Mouse (Mus musculus): ENCODE results near the gene Olfr911-ps1. TPM values are rescaled to one million over a fixed set of nuclear protein-coding genes. Genes with fewer than 3 reads are reported as not detected.

Gene Olfr911-ps1
- polyA plus RNA-seq (2015; fragmentation: Nextera tagmentation; extraction: Ambion mirVana) = not detected in 2 replicates

- no peak for ATAC-seq (replicated peaks; ENCODE audit: insufficient number of reproducible peaks, insufficient read depth, low FRiP score, low read depth)
- Histone ChIP-seq H3K4me3 (no peak within 1 kb of the TSS), H3K27ac (no peak within 1 kb of the TSS), H3K4me2 (no peak within 1 kb of the TSS), H3K36me3 (no peaks in the 10 kb centered on the region), H3K4me1 (replicated peaks) (no peaks in the 10 kb centered on the region), H3K9me3 (replicated peaks) (no peaks in the 10 kb centered on the region), H3K9ac (no peak within 1 kb of the TSS), H3K27me3 (no peaks in the 10 kb centered on the region)
- WGBS = 46% methylated on average over 1 of the region's 1 CpGs
These were observed at the start of gene Olfr911-ps1 for GRCm38 (mm10) chr9:38521280-38521679. Olfr911-ps1 (plus strand) TSS chr9:38521580.

- no peaks in the 10 kb centered on the region for H3K36me3 ChIP-seq
- no peaks in the 10 kb centered on the region for H3K27me3 ChIP-seq
- H3K9ac ChIP-seq = no peak within 1 kb of the TSS
- no peak for ATAC-seq (replicated peaks; ENCODE audit: insufficient number of reproducible peaks, insufficient read depth, low FRiP score, low read depth)
- no peak within 1 kb of the TSS for H3K4me3 ChIP-seq
- H3K4me1 ChIP-seq (replicated peaks) = no peaks in the 10 kb centered on the region
- H3K4me2 ChIP-seq = no peak within 1 kb of the TSS
- H3K27ac ChIP-seq = no peak within 1 kb of the TSS
- WGBS = 72% methylated on average over 3 of the region's 3 CpGs
- no peaks in the 10 kb centered on the region for H3K9me3 ChIP-seq (replicated peaks)
These were observed 34.6 kb upstream of the Olfr911-ps1 start, which contains the start of gene Olfr906 for GRCm38 (mm10) chr9:38486785-38487184. Olfr906 (plus strand) TSS chr9:38487085.

GRCm38 (mm10) chr9:38495501-38495900, 25.9 kb upstream of the Olfr911-ps1 start, which contains the start of gene Olfr907:
Olfr907 (plus strand) TSS chr9:38495801.
- H3K9me3 ChIP-seq (replicated peaks) = no peaks in the 10 kb centered on the region
- H3K27me3 ChIP-seq = no peaks in the 10 kb centered on the region
- H3K4me3 ChIP-seq = no peak within 1 kb of the TSS
- H3K4me1 ChIP-seq (replicated peaks) = no peaks in the 10 kb centered on the region
- no peak within 1 kb of the TSS for H3K9ac ChIP-seq
- no peak within 1 kb of the TSS for H3K27ac ChIP-seq
- ATAC-seq (replicated peaks; ENCODE audit: insufficient number of reproducible peaks, insufficient read depth, low FRiP score, low read depth) = no peak
- H3K4me2 ChIP-seq = no peak within 1 kb of the TSS
- WGBS = 71% methylated on average over 2 of the region's 2 CpGs
- H3K36me3 ChIP-seq = no peaks in the 10 kb centered on the region

GRCm38 (mm10) chr9:38512353-38512752, 9.0 kb upstream of the Olfr911-ps1 start:
- no peak overlapping the region for H3K9ac ChIP-seq
- H3K27ac ChIP-seq = no peak overlapping the region
- H3K27me3 ChIP-seq = no peaks in the 10 kb centered on the region
- no peak overlapping the region for H3K4me3 ChIP-seq
- H3K4me1 ChIP-seq (replicated peaks) = no peaks in the 10 kb centered on the region
- ATAC-seq (replicated peaks; ENCODE audit: insufficient number of reproducible peaks, insufficient read depth, low FRiP score, low read depth) = no peak
- no peaks in the 10 kb centered on the region for H3K9me3 ChIP-seq (replicated peaks)
- no peak overlapping the region for H3K4me2 ChIP-seq
- 69% methylated on average over 2 of the region's 2 CpGs for WGBS
- no peaks in the 10 kb centered on the region for H3K36me3 ChIP-seq

GRCm38 (mm10) chr9:38537549-38537948, 16.2 kb downstream of the Olfr911-ps1 start, which contains the start of gene Olfr910:
Olfr910 (plus strand) TSS chr9:38537849.
- no peaks in the 10 kb centered on the region for H3K4me1 ChIP-seq (replicated peaks)
- H3K36me3 ChIP-seq = no peaks in the 10 kb centered on the region
- H3K27me3 ChIP-seq = no peaks in the 10 kb centered on the region
- H3K4me3 ChIP-seq = no peak within 1 kb of the TSS
- 85% methylated on average over 2 of the region's 2 CpGs for WGBS
- no peaks in the 10 kb centered on the region for H3K9me3 ChIP-seq (replicated peaks)
- no peak within 1 kb of the TSS for H3K4me2 ChIP-seq
- no peak within 1 kb of the TSS for H3K9ac ChIP-seq
- no peak for ATAC-seq (replicated peaks; ENCODE audit: insufficient number of reproducible peaks, insufficient read depth, low FRiP score, low read depth)
- no peak within 1 kb of the TSS for H3K27ac ChIP-seq

Other genes with a start within 250 kb of the Olfr911-ps1 start
- not detected in 2 replicates for gene Olfr896-ps1, start 230.5 kb upstream of the Olfr911-ps1 start, polyA plus RNA-seq (2015; fragmentation: Nextera tagmentation; extraction: Ambion mirVana)
- not detected in 2 replicates for gene Olfr25, start 192.5 kb upstream of the Olfr911-ps1 start, polyA plus RNA-seq (2015; fragmentation: Nextera tagmentation; extraction: Ambion mirVana)
- not detected in 2 replicates for gene Olfr898, start 173.2 kb upstream of the Olfr911-ps1 start, polyA plus RNA-seq (2015; fragmentation: Nextera tagmentation; extraction: Ambion mirVana)
- not detected in 2 replicates for gene Olfr250, start 154.7 kb upstream of the Olfr911-ps1 start, polyA plus RNA-seq (2015; fragmentation: Nextera tagmentation; extraction: Ambion mirVana)
- not detected in 2 replicates for gene Olfr251, start 144.5 kb upstream of the Olfr911-ps1 start, polyA plus RNA-seq (2015; fragmentation: Nextera tagmentation; extraction: Ambion mirVana)
- not detected in 2 replicates for gene Olfr147, start 119.9 kb upstream of the Olfr911-ps1 start, polyA plus RNA-seq (2015; fragmentation: Nextera tagmentation; extraction: Ambion mirVana)
- gene Olfr901, start 92.1 kb upstream of the Olfr911-ps1 start, polyA plus RNA-seq (2015; fragmentation: Nextera tagmentation; extraction: Ambion mirVana) = not detected in 2 replicates
- gene Olfr902, start 73.9 kb upstream of the Olfr911-ps1 start, polyA plus RNA-seq (2015; fragmentation: Nextera tagmentation; extraction: Ambion mirVana) = not detected in 2 replicates
- not detected in 2 replicates for gene Olfr904, start 58.4 kb upstream of the Olfr911-ps1 start, polyA plus RNA-seq (2015; fragmentation: Nextera tagmentation; extraction: Ambion mirVana)
- not detected in 2 replicates for gene Olfr905, start 50.5 kb upstream of the Olfr911-ps1 start, polyA plus RNA-seq (2015; fragmentation: Nextera tagmentation; extraction: Ambion mirVana)
- not detected in 2 replicates for gene Olfr906, start 34.5 kb upstream of the Olfr911-ps1 start, polyA plus RNA-seq (2015; fragmentation: Nextera tagmentation; extraction: Ambion mirVana)
- gene Olfr907, start 25.8 kb upstream of the Olfr911-ps1 start, polyA plus RNA-seq (2015; fragmentation: Nextera tagmentation; extraction: Ambion mirVana) = not detected in 2 replicates
- not detected in 2 replicates for gene Olfr910, start 16.3 kb downstream of the Olfr911-ps1 start, polyA plus RNA-seq (2015; fragmentation: Nextera tagmentation; extraction: Ambion mirVana)
- gene Olfr912, start 58.6 kb downstream of the Olfr911-ps1 start, polyA plus RNA-seq (2015; fragmentation: Nextera tagmentation; extraction: Ambion mirVana) = not detected in 2 replicates
- not detected in 2 replicates for gene Olfr913, start 71.2 kb downstream of the Olfr911-ps1 start, polyA plus RNA-seq (2015; fragmentation: Nextera tagmentation; extraction: Ambion mirVana)
- not detected in 2 replicates for gene Olfr914, start 83.5 kb downstream of the Olfr911-ps1 start, polyA plus RNA-seq (2015; fragmentation: Nextera tagmentation; extraction: Ambion mirVana)
- gene Olfr916, start 138.3 kb downstream of the Olfr911-ps1 start, polyA plus RNA-seq (2015; fragmentation: Nextera tagmentation; extraction: Ambion mirVana) = not detected in 2 replicates
- gene Olfr917, start 144.3 kb downstream of the Olfr911-ps1 start, polyA plus RNA-seq (2015; fragmentation: Nextera tagmentation; extraction: Ambion mirVana) = not detected in 2 replicates
- not detected in 2 replicates for gene Olfr918, start 153.0 kb downstream of the Olfr911-ps1 start, polyA plus RNA-seq (2015; fragmentation: Nextera tagmentation; extraction: Ambion mirVana)
- not detected in 2 replicates for gene Olfr919, start 182.1 kb downstream of the Olfr911-ps1 start, polyA plus RNA-seq (2015; fragmentation: Nextera tagmentation; extraction: Ambion mirVana)
- gene Vwa5a, start 196.7 kb downstream of the Olfr911-ps1 start, polyA plus RNA-seq (2015; fragmentation: Nextera tagmentation; extraction: Ambion mirVana) = 19.8 and 24.0 TPM in 2 replicates
- gene Olfr920, start 230.7 kb downstream of the Olfr911-ps1 start, polyA plus RNA-seq (2015; fragmentation: Nextera tagmentation; extraction: Ambion mirVana) = 0.03 TPM in 1 of 2 replicates, not detected in the other